Mouse (Mus musculus) stomach, embryonic 14.5 days (tissue): ENCODE measurements at regions not wholly inside any gene's neighbourhood (a gene's known extent, or its start where the extent isn't known, plus 50 kb on each side); places are given as distances from the start of the nearest gene placed in this dataset.

ENCODE experiments used
- ATAC-seq: fragments of 200-750 bp; cut with Nextera tagmentation; 2 replicates; pipeline ENCODE4 v1.8.0; 2017; ENCODE audit warnings: low read depth, moderate TSS enrichment; ENCODE audit not compliant: insufficient number of reproducible peaks, insufficient read depth, low FRiP score
- H3K27ac ChIP-seq: fragments of 300-500 bp; sonication (generic); 2 replicates; pipeline ENCODE4 v1.5.1; 2014; ENCODE audit warnings: mild to moderate bottlenecking, low read length, moderate library complexity, mixed read lengths
- H3K27me3 ChIP-seq: fragments of 300-500 bp; sonication (generic); 2 replicates; pipeline ENCODE4 v1.6.1; 2014; ENCODE audit warnings: low read length, control low read depth, mixed read lengths; ENCODE audit not compliant: control insufficient read depth, insufficient read depth
- H3K36me3 ChIP-seq: fragments of 300-500 bp; sonication (generic); 2 replicates; pipeline ENCODE4 v1.6.1; 2014; ENCODE audit warnings: mild to moderate bottlenecking, control low read depth, low read length, moderate library complexity, mixed read lengths; ENCODE audit not compliant: control insufficient read depth, insufficient read depth
- H3K4me1 ChIP-seq: fragments of 300-500 bp; sonication (generic); 2 replicates; pipeline ENCODE4 v1.6.1; 2014; ENCODE audit warnings: low read length, control low read depth, mixed read lengths; ENCODE audit not compliant: control insufficient read depth, insufficient read depth
- H3K4me2 ChIP-seq: fragments of 300-500 bp; sonication (generic); replicated peaks from 2 replicates; pipeline ENCODE4 v1.6.1; 2014; ENCODE audit warnings: low read depth, low read length, control low read depth
- H3K4me3 ChIP-seq: fragments of 300-500 bp; sonication (generic); 2 replicates; pipeline ENCODE4 v1.5.1; 2014; ENCODE audit warnings: low read depth, low read length, control low read depth
- H3K9ac ChIP-seq: fragments of 300-500 bp; sonication (generic); replicated peaks from 2 replicates; pipeline ENCODE4 v1.6.1; 2014; ENCODE audit warnings: low read depth, mild to moderate bottlenecking, control low read depth, low read length, moderate library complexity, mixed read lengths
- H3K9me3 ChIP-seq: fragments of 300-500 bp; sonication (generic); 2 replicates; pipeline ENCODE4 v1.6.1; 2016; ENCODE audit warnings: low read depth, low read length, control low read depth; ENCODE audit not compliant: control insufficient read depth
- WGBS: fragments of 180-500 bp; shearing (Covaris S2); extraction: QIAGEN DNeasy Blood & Tissue Kit; methylation state at CpG from one replicate; pipeline ENCODE4 v1.1.7; 2014; 5-methylcytosine and 5-hydroxymethylcytosine counted together

GRCm38 (mm10) chr2:167852582-167852981 is 79.3 kb upstream of the Ptpn1 start:
- H3K4me2 ChIP-seq = no peak overlapping the region
- no peak overlapping the region for H3K27ac ChIP-seq
- ATAC-seq = no peak
- WGBS = 62% methylated on average over 9 of the region's 9 CpGs
- H3K4me3 ChIP-seq = no peak overlapping the region
- H3K9me3 ChIP-seq = no peaks in the 10 kb centered on the region
- peaks cover 19% of the 10 kb centered on the region; the same call in 1 of the 2 replicates for H3K4me1 ChIP-seq
- H3K9ac ChIP-seq = no peak overlapping the region
- H3K27me3 ChIP-seq = no peaks in the 10 kb centered on the region
- H3K36me3 ChIP-seq = no peaks in the 10 kb centered on the region

DNA sequence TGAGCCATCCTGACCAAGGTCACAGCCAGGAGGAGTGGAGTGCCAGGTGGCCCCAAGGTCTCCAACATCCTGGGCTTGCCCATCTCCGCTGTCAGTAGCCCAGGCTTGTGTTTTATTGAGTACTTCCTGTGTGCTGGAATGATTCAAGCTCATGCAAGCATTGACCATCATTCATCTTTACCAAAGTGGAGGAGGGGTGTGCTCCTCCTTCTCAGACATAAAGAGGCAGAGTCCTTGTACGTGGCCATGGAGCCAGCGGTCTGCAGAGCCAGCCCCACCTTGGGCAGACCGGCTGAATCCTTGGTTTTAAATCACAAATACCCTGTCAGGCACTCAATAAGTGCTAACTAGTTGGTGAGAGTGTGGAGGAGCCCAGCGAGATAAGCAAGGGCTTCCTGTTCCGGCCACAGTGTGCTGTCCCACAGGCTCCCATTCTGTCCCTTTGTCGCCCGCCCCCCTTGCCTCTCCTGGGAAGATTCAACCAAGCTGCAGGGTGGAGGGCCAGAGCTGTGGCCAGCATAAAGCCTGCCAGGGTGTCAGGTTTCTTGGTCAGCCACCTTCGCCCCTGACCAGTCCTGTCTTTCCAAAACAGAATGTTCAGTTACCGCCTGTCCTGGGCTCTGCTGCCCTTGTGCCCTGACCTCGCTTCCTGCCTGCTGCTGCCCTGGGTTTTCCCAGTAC is 80.5 kb upstream of the Ptpn1 start:
- no peak overlapping the region for H3K4me2 ChIP-seq
- H3K9me3 ChIP-seq = no peaks in the 10 kb centered on the region
- H3K4me3 ChIP-seq = no peak overlapping the region
- H3K4me1 ChIP-seq = peaks cover 19% of the 10 kb centered on the region; the same call in 1 of the 2 replicates
- no peak overlapping the region for H3K27ac ChIP-seq
- no peak for ATAC-seq
- H3K27me3 ChIP-seq = no peaks in the 10 kb centered on the region
- H3K9ac ChIP-seq = no peak overlapping the region
- H3K36me3 ChIP-seq = no peaks in the 10 kb centered on the region
- 24% methylated on average over 11 of the region's 11 CpGs for WGBS

DNA sequence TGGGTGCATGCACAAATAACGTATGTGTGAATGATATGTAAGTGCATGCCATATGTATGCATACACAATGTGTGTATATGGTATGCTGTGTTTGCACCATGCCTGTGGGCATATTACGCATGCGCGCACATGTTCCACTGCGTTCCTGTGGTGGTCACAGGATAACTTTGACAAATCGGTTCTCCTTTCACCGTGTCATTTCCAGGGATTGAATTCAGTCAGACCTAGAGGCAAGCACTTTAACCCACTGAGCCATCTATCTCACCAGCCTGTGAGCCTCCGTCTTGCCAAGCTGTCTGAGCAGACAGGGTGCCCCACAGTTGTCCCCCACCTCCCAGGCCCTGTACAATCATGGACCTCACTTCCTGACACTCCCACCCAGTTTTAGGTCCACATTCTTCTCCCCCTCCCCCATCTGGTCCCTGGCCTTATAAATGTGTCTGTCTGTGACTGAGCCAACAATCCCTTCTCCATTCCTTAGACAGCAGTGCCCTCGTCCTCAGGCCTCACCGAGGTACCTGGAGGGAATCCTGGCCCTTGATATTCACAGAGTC is 81.8 kb upstream of the Ptpn1 start:
- H3K36me3 ChIP-seq = no peaks in the 10 kb centered on the region
- no peak overlapping the region for H3K27ac ChIP-seq
- H3K4me1 ChIP-seq = peaks cover 16% of the 10 kb centered on the region; the same call in 1 of the 2 replicates
- no peaks in the 10 kb centered on the region for H3K9me3 ChIP-seq
- H3K4me2 ChIP-seq = no peak overlapping the region
- no peak for ATAC-seq
- H3K9ac ChIP-seq = no peak overlapping the region
- no peak overlapping the region for H3K4me3 ChIP-seq
- no peaks in the 10 kb centered on the region for H3K27me3 ChIP-seq
- 75% methylated on average over 10 of the region's 10 CpGs for WGBS

- 79% methylated on average over 7 of the region's 7 CpGs for WGBS
- peaks cover 16% of the 10 kb centered on the region; the same call in 1 of the 2 replicates for H3K4me1 ChIP-seq
- H3K27me3 ChIP-seq = no peaks in the 10 kb centered on the region
- no peak overlapping the region for H3K27ac ChIP-seq
- H3K9me3 ChIP-seq = no peaks in the 10 kb centered on the region
- no peak overlapping the region for H3K4me3 ChIP-seq
- no peaks in the 10 kb centered on the region for H3K36me3 ChIP-seq
- H3K4me2 ChIP-seq = no peak overlapping the region
- no peak overlapping the region for H3K9ac ChIP-seq
- ATAC-seq = no peak
These were observed 83.1 kb upstream of the Ptpn1 start for GRCm38 (mm10) chr2:167848468-167849440.

GRCm38 (mm10) chr2:167847281-167848077 is 84.4 kb upstream of the Ptpn1 start:
- WGBS = 73% methylated on average over 12 of the region's 12 CpGs
- ATAC-seq = no peak
- Histone ChIP-seq H3K27ac (no peak overlapping the region), H3K4me2 (no peak overlapping the region), H3K4me1 (peaks cover 10% of the 10 kb centered on the region; the same call in 1 of the 2 replicates), H3K9me3 (no peaks in the 10 kb centered on the region), H3K27me3 (no peaks in the 10 kb centered on the region), H3K4me3 (no peak overlapping the region), H3K36me3 (no peaks in the 10 kb centered on the region), H3K9ac (no peak overlapping the region)

- no peak overlapping the region for H3K27ac ChIP-seq
- ATAC-seq = no peak
- H3K27me3 ChIP-seq = no peaks in the 10 kb centered on the region
- peaks cover 11% of the 10 kb centered on the region; the same call in 1 of the 2 replicates for H3K4me1 ChIP-seq
- H3K4me2 ChIP-seq = no peak overlapping the region
- no peaks in the 10 kb centered on the region for H3K9me3 ChIP-seq
- no peak overlapping the region for H3K9ac ChIP-seq
- H3K4me3 ChIP-seq = no peak overlapping the region
- WGBS = 79% methylated on average over 5 of the region's 5 CpGs
- H3K36me3 ChIP-seq = no peaks in the 10 kb centered on the region
These were observed 86.5 kb upstream of the Ptpn1 start for GRCm38 (mm10) chr2:167845370-167845769.

DNA sequence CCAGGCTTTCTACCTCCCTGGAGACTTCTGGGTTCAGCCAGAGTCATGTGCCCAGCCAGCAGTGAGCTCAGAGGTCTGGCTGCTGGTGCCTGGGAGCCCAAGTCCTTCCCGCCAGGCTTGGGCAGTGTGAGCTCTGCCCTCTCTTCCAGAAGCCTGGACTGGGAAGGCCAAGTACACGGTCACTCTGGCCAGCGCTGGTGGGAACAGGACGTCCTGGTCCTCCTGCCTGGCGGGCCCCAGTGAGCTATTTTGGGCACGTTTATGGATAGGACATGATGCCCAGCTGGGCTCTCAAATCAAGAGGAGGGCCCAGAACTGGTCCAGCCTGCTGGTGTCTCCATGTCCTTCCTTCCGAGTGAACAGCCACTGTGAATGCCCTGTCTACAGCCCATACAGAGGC is 87.3 kb upstream of the Ptpn1 start:
- Histone ChIP-seq H3K9ac (no peak overlapping the region), H3K36me3 (no peaks in the 10 kb centered on the region), H3K9me3 (no peaks in the 10 kb centered on the region), H3K4me1 (peaks cover 15% of the 10 kb centered on the region), H3K27me3 (no peaks in the 10 kb centered on the region), H3K27ac (no peak overlapping the region), H3K4me2 (no peak overlapping the region), H3K4me3 (no peak overlapping the region)
- ATAC-seq = no peak
- 75% methylated on average over 7 of the region's 7 CpGs for WGBS

DNA sequence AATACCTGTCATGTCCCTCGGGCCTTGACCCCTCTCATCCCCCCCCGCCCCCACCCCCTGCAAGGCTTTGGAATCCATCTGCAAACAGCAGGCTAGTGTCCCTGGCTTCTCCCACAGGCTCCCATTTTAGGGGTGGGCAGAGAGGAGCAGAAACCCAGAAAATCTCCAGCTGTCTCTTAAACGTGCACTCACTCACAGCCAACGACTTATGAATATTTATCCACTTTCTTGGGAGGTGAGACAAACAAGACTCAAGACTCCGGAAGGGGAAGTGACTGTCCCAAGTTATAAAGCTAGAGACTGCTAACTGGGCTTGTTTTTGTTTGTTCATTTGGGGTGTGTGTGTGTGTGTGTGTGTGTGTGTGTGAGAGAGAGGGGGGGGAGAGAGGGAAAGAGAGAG is 87.9 kb upstream of the Ptpn1 start:
- H3K36me3 ChIP-seq = no peaks in the 10 kb centered on the region
- no peaks in the 10 kb centered on the region for H3K9me3 ChIP-seq
- H3K27me3 ChIP-seq = no peaks in the 10 kb centered on the region
- no peak overlapping the region for H3K9ac ChIP-seq
- no peak for ATAC-seq
- no peak overlapping the region for H3K4me2 ChIP-seq
- WGBS = 53% methylated on average over 5 of the region's 5 CpGs
- H3K4me1 ChIP-seq = peaks cover 15% of the 10 kb centered on the region
- no peak overlapping the region for H3K27ac ChIP-seq
- H3K4me3 ChIP-seq = no peak overlapping the region
